Mouse (Mus musculus) heart, adult 2 months (tissue): ENCODE data around the gene Slc5a6. TPM values are rescaled to one million over a fixed set of nuclear protein-coding genes. Genes with fewer than 3 reads are reported as not detected.

Experiments used
- DNase-seq, 2 experiments: peaks; one replicate each; pipeline ENCODE4 v3.0.0; 2021
- H3K27ac ChIP-seq: fragments of 200-600 bp; 2 replicates; pipeline ENCODE4 v1.8.1; 2022
- H3K27me3 ChIP-seq: fragments of 200-500 bp; 2 replicates; pipeline ENCODE4 v1.6.1; 2012; ENCODE audit warnings: mild to moderate bottlenecking, low read length, inconsistent platforms, mixed read lengths; ENCODE audit not compliant: control insufficient read depth, insufficient read depth
- H3K36me3 ChIP-seq: fragments of 200-500 bp; 2 replicates; pipeline ENCODE4 v1.6.1; 2012; ENCODE audit warnings: low read length, inconsistent platforms; ENCODE audit not compliant: control insufficient read depth, insufficient read depth
- H3K4me1 ChIP-seq: fragments of 200-500 bp; 2 replicates; pipeline ENCODE4 v1.6.1; 2011; ENCODE audit warnings: low read length; ENCODE audit not compliant: control insufficient read depth, insufficient read depth
- H3K4me3 ChIP-seq: fragments of 200-600 bp; 2 replicates; pipeline ENCODE4 v1.8.1; 2022
- H3K79me2 ChIP-seq: fragments of 200-500 bp; replicated peaks from 2 replicates; pipeline ENCODE4 v1.6.1; 2012; ENCODE audit warnings: mild to moderate bottlenecking, inconsistent platforms, low read length, moderate library complexity, mixed read lengths; ENCODE audit not compliant: control insufficient read depth, insufficient read depth
- H3K9ac ChIP-seq: fragments of 200-500 bp; 2 replicates; pipeline ENCODE4 v1.6.1; 2012; ENCODE audit warnings: low read depth, mild to moderate bottlenecking, control low read depth, inconsistent platforms, low read length, mixed read lengths
- CTCF ChIP-seq: fragments of 200-600 bp; IDR thresholded peaks from 2 replicates; pipeline ENCODE4 v1.8.1; 2022; ENCODE audit warnings: antibody characterized with exemption, mild to moderate bottlenecking, moderate library complexity
- EP300 ChIP-seq: fragments of 200-500 bp; IDR thresholded peaks from 2 replicates; pipeline ENCODE4 v1.6.1; 2011; ENCODE audit warnings: low read depth, low read length, control low read depth; ENCODE audit not compliant: insufficient read depth
- POLR2A ChIP-seq: fragments of 200-500 bp; IDR thresholded peaks from 2 replicates; pipeline ENCODE4 v1.6.1; 2011; ENCODE audit warnings: mild to moderate bottlenecking, low read depth, low read length, control low read depth; ENCODE audit not compliant: insufficient read depth
- WGBS: fragments of 180-500 bp; shearing (Covaris S2); methylation state at CpG from one replicate; pipeline ENCODE4 v1.1.7; 2018; 5-methylcytosine and 5-hydroxymethylcytosine counted together
- intact Hi-C: fragments of 180-260 bp; cut with DNase I; formaldehyde crosslinking; loops from one replicate; pipeline ENCODE4 v1.15.1; 2025
- polyA plus RNA-seq: library from polyadenylated mRNA; depleted of rRNA; stranded (reverse); fragments of >200 nt; gene quantifications from 2 replicates; pipeline ENCODE4 v1.2.3, GENCODE M21; 2012
- total RNA-seq, 2 experiments: library from RNA; stranded (reverse); gene quantifications; 2 replicates each; pipeline ENCODE4 v1.2.3; 2021

Gene Slc5a6
- total and polyA plus RNA-seq, 3 experiments, result 11.8 to 25.5 (median 13.2) TPM

- Histone ChIP-seq H3K9ac (no peak overlapping the region), H3K27ac (no peak overlapping the region), H3K79me2 (no peaks in the 10 kb centered on the region), H3K4me3 (no peak overlapping the region), H3K4me1 (no peaks in the 10 kb centered on the region; the same call in 1 of the 2 replicates), H3K27me3 (no peaks in the 10 kb centered on the region), H3K36me3 (no peaks in the 10 kb centered on the region)
- whole genome bisulfite sequencing, result 67% methylated on average over 2 of the region's 2 CpGs
- TF ChIP-seq CTCF (no peak), POLR2A (no peak), EP300 (no peak)
- DNase-seq, result no peak
- intact Hi-C loops, result no loop called here
Observed at GRCm38 (mm10) chr5:31000993-31001392, 47.7 kb downstream of the Slc5a6 start.

- 62% methylated on average over 7 of the region's 7 CpGs for WGBS
- DNase-seq, result no peak
- no peak overlapping the region for H3K4me3 ChIP-seq
- no peaks in the 10 kb centered on the region; the same call in 1 of the 2 replicates for H3K4me1 ChIP-seq
- no peaks in the 10 kb centered on the region for H3K27me3 ChIP-seq
- TF ChIP-seq POLR2A (no peak), EP300 (no peak), CTCF (no peak)
- no peak overlapping the region for H3K27ac ChIP-seq
- H3K79me2 ChIP-seq, result no peaks in the 10 kb centered on the region
- no peaks in the 10 kb centered on the region for H3K36me3 ChIP-seq
- H3K9ac ChIP-seq, result no peak overlapping the region
- intact Hi-C loops, result no loop called here
Observed at GRCm38 (mm10) chr5:31000122-31000521, 48.6 kb downstream of the Slc5a6 start.

GRCm38 (mm10) chr5:30999324-30999723, 49.4 kb downstream of the Slc5a6 start:
- TF ChIP-seq POLR2A, result no peak
- TF ChIP-seq EP300, result no peak
- no peak for TF ChIP-seq CTCF
- Histone ChIP-seq H3K36me3 (no peaks in the 10 kb centered on the region), H3K4me3 (no peak overlapping the region), H3K4me1 (peaks cover 2% of the 10 kb centered on the region), H3K27me3 (no peaks in the 10 kb centered on the region), H3K79me2 (no peaks in the 10 kb centered on the region), H3K27ac (no peak overlapping the region), H3K9ac (no peak overlapping the region)
- no peak for DNase-seq
- 79% methylated on average over 5 of the region's 5 CpGs for WGBS
- intact Hi-C loops, result loop anchor here (10.0 kb wide), 1 partner anchor 285 kb away; the partner anchor contains the start of gene Dpysl5

- Histone ChIP-seq H3K9ac (no peak overlapping the region), H3K4me1 (peaks cover 2% of the 10 kb centered on the region), H3K36me3 (no peaks in the 10 kb centered on the region), H3K4me3 (no peak overlapping the region), H3K27me3 (no peaks in the 10 kb centered on the region), H3K27ac (no peak overlapping the region), H3K79me2 (no peaks in the 10 kb centered on the region)
- TF ChIP-seq POLR2A (no peak), CTCF (peak; percentile 86), EP300 (peak; percentile 81; the same call in 1 of the 2 replicates)
- 30% methylated on average over 5 of the region's 5 CpGs for WGBS
- intact Hi-C loops, result loop anchor here (1.0 to 10.0 kb wide), 2 partner anchors 68 to 284 kb away; partner anchors contain the start of gene Dpysl5
- DNase-seq, result peak; percentile 33 to 54
Observed at GRCm38 (mm10) chr5:30998306-30998705, 50.4 kb downstream of the Slc5a6 start.

GRCm38 (mm10) chr5:30994910-30995635, 53.7 kb downstream of the Slc5a6 start:
- Histone ChIP-seq H3K79me2 (no peaks in the 10 kb centered on the region), H3K27me3 (no peaks in the 10 kb centered on the region), H3K27ac (no peak overlapping the region), H3K4me3 (no peak overlapping the region), H3K36me3 (no peaks in the 10 kb centered on the region), H3K4me1 (peaks cover 2% of the 10 kb centered on the region), H3K9ac (no peak overlapping the region)
- TF ChIP-seq CTCF (no peak), POLR2A (no peak), EP300 (no peak)
- intact Hi-C loops, result loop anchor here (10.0 kb wide), 1 partner anchor 280 kb away; the partner anchor contains the start of gene Dpysl5
- 39% methylated on average over 11 of the region's 11 CpGs for WGBS
- DNase-seq, result no peak

- Histone ChIP-seq H3K4me3 (no peak overlapping the region), H3K27ac (no peak overlapping the region), H3K36me3 (no peaks in the 10 kb centered on the region), H3K79me2 (no peaks in the 10 kb centered on the region), H3K9ac (no peak overlapping the region), H3K27me3 (no peaks in the 10 kb centered on the region), H3K4me1 (peaks cover 2% of the 10 kb centered on the region)
- TF ChIP-seq EP300, result no peak
- TF ChIP-seq POLR2A, result no peak
- TF ChIP-seq CTCF, result no peak
- intact Hi-C loops, result loop anchor here (10.0 kb wide), 1 partner anchor 279 kb away; the partner anchor contains the start of gene Dpysl5
- no peak for DNase-seq
- 64% methylated on average over 3 of the region's 3 CpGs for WGBS
Observed at GRCm38 (mm10) chr5:30994074-30994473, 54.6 kb downstream of the Slc5a6 start.
